Mouse (Mus musculus) layer of hippocampus, adult 18-20 months (tissue): ENCODE measurements around the gene Bcorl1. TPM values are rescaled to one million over a fixed set of nuclear protein-coding genes. Genes with fewer than 3 reads are reported as not detected.

ENCODE experiments used
- DNase-seq, 2 experiments: peaks; one replicate each; pipeline ENCODE4 v3.0.0; 2022; ENCODE audit warnings: low spot score in 2 of 2
- long read RNA-seq: library from polyadenylated mRNA; stranded (forward); transcript quantifications from one replicate; pipeline ENCODE4 v2.0.0, GENCODE M21; 2021
- total RNA-seq, 2 experiments: library from RNA; stranded (reverse); gene quantifications; 2 replicates each; pipeline ENCODE4 v1.2.3; 2021

The Bcorl1 gene
- 10 to 100 TPM; 19.7 to 23.4 TPM for total RNA-seq
- long read RNA-seq, partial matches to known transcripts, result 3 of 5 reads
- long read RNA-seq, other reads (novel, unspliced or antisense), result 2 of 5 reads

DNA sequence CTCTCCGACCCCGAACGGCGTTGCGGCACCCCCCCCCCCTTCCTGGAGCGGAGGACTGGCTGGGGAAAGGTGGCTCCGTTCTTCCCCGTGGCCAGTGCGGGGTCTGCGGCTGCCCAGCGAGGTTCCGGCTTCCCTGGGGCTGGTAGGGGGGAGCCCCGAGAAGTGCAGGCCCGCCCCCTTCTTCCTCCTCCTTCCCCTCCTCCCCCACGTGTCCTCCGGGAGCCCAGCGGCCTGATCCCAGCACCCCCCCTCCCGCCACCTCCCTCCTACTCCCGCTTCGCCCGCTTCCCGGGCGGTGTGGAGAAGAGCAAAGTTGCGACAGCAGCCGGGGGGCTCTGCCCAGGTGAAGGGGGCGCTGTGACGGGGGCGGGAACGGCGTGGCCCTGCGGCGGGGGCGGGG lies at the start of gene Bcorl1:
TSS of gene Bcorl1 (plus strand) at position 218 of the 400 bp plus-strand sequence.
- DNase-seq, result no peak

DNA sequence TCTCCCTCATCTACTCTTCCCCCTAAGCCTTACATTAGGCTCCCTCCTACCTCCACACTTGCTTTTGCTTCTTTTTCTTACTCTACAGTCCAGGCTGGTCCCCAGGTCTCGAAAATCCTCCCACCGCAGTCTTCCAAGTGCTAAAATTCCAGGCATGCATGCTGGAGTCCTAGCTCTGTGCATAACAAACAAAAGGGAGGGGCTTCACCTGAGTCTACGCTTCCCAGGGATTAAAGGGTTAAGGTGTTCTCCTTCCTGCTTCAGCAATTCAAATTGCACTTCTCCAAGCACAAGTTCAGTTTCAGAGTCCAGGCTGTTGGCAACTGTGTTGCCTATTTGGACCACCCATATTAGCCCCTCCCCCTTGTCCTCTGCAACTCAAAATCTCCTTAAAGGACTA lies 49.7 kb upstream of the Bcorl1 start:
- no peak for DNase-seq

DNA sequence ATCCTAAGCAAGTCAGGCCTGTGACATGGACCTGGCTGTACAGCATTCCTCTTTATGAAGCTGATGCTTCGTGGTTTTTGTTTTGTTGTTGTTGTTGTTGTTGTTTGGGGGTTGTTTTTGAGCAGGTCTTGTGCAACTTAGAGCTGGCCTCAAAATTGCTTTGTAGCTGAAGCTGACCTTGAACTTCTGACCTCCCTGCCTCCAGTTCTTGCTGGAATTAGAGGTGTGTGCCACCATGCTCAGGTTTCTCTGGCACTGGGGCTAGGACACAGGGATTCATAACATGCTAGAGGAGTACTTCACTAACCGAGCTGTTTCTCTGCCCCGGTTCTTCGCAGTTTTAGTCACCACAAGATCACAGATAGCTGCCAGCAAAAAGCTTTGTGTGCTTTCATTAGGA lies 35.8 kb upstream of the Bcorl1 start:
- no peak for DNase-seq

DNA sequence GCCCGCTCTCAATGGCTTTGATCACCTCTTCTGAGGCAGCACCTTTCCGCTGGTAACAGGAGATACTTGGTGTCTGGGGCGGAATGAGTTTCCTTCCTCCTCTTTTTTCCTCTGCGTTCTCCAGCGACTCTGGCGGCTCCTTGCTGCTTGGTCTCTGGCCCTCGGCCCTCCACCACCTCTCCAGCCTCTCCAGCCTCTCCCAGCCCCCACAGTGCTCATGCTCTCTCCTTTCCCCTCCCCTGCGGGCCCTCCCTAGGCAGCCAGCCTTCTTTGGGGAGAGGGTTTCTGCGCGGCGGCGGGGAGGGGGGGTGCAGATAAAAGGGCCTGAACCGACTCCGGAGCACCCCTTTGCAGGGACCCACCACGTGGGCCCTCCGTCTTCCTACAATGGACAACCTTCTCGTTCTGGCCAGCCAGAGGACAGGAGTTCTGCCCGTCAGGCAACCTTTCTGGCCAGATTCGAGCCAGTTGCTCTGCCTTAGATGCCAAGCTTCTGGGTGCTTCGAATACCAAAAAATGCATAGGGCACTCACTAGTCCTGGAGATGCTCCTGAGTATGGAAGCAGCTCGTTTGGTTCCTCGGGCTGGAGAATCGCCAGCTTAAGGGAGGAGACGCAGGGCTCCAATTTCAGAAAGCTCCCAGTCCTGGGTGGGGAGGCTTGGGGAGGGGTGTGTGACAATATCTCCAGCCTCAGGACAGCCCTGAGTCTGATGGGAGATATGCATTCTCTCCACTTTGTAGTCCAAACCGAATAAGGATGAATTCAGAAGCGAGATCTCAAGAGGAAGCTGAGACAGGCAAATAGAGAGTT lies 30.2 kb upstream of the Bcorl1 start:
- DNase-seq, result no peak

DNA sequence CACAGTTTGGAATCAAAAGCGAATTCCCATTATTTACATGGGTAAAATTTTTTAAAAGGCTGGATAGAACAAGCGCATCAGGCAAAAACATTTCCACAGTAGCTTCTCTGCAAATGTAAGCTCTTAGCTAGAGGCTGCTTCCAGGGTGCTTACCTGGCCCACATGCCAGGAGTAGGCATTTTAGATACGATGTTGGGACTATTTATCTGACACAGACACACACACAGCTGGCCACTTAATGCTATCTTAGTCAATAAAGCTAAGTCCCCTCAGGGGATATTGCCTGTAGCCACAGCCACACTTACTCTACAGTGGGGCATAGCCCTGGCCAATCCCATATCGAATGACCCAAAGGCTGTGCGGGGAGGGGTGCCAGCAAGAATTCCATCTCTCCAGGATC lies 29.4 kb upstream of the Bcorl1 start:
- DNase-seq, result no peak

DNA sequence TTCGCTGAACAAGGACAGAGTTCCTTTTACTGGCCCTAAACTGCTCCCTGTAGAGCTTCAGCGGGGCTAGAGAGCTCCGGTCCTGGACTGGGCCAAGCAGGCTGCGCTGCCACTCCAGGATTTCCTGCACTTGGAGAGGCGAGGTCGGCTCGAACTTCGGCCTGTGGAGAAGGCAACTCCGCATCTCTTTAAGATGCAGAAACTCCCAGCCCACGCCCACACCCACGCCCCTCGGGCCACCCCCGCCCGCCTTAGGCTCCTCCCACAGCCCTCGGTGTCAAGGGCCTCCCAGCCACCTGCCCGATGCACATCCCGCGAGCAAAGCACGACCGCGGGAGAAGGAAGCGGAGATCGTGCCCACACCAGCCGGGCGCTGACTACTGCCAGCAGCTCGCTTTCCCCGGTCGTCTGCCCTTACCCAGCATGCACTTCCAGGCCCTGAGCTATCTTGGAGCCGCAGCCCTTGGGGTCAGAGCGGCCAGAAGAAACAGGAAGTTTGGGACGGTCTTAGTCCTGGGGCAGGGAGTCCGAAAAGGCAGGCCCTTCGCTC lies 26.6 kb upstream of the Bcorl1 start:
- DNase-seq, result peak; percentile 7 to 38

DNA sequence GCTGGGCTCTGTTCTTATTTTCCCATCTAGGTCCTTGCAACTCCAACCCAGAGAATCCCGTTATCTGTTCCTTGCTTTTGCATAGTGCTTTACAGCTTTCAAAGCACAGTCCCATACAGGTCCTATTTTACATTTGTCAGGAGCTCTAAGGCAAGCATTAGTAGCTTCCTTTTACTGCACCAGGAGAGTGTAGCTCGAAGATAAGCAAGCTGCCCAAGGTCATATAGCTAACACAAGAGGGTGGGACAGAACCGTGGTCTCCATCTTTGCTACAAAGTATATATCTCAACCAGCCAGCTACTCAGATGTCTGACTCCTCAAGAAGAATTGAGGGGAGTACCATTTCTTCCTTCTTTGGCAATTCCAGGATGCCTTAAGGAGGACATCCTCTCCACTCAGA lies 23.7 kb upstream of the Bcorl1 start:
- DNase-seq, result no peak

DNA sequence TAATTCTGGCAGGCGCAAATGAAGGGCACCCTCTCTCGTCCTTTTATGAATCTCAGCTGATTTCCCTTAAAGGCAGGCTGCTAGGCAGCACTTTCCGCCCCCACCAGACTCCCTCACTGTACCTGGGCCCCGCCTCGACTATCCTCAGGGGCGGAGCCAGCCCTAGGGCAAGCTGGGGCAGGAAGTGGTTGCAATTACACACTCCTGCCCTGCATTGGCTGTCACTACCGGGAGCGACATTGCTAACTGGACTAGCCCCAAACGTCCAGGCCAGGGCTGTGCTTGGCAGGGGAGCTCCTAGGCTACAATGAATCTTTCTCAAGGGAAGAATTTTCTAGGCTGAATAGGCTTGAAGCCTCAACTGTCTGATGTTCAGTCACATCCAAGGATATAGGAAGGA lies 23.0 kb upstream of the Bcorl1 start:
- no peak for DNase-seq

DNA sequence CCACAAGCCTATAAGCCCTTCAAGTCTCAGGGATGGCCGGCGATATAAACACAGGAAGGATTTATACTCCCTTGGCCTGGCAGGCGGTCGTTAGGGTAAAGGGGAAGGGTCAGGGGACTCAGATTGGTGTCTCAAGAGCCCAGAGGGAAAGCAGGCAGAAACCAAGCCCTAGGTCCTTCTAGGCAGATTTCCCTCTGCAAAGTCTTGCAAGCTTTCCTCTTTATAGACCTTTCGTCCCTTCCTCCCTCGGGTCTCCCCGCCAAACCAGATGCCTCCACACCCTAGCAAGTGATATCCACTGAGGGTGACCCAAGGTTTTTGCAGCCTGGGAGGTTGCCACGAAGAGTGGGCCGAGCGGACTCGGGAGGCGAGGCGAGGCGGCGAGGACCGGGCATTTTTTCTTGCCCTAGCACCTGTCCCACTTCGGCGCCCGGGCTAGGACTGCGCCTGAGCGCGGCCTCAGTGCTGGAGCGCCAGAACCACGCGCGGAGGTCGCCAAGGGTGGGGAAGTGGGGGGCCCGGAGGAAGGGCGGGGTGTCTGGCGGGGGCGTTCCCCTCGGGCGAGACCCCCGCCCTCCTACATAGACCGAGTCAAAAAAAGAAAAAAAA lies 613 bp upstream of the Bcorl1 start:
- no peak for DNase-seq

DNA sequence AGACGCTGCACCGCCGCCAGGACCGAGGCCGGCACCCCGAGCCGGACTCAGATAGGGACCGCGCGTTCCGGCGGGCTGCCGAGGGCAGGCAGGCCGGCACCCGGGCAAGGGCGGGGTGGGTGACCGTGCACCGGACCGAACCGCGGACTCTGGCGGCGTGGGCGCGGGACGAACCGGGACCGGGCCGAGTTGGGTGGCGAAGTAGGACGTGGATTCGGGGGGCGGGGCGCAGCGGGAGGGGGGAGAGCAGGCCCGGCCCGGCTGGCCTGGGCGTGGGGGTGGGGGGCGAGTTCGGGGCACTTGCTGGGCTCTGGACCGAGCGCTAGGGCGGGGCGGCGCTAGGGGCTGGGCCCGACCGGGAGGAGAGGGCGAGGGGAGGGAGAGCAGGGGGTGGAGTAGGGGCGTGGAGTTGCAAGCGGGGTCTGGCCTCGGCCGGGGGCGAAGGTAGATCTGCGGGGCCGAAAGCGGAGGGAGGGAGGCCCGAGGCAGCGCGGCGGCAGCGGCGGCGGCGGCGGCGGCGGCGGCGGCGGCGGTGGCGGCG lies 533 bp downstream of the Bcorl1 start:
- DNase-seq, result no peak

DNA sequence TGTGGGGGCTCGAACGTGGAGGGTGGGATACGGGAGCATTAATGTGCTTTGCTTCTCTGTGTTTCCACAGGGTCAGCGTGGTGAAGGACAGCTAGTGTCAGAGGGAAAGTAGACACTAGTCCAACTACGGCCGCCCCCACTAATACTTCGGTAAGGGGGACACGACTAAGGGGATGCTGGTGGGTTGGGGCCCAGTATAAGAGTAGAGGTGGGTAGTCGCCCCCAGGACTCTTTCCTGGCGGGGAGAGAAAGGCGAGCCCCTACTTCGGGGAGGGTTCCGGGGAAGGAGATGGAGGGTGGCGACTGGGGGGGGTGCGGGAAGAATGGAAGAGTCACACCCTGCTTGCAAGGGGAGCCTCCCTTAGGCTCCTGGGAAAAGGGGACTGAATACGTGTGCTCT lies 1.6 kb downstream of the Bcorl1 start:
- no peak for DNase-seq

DNA sequence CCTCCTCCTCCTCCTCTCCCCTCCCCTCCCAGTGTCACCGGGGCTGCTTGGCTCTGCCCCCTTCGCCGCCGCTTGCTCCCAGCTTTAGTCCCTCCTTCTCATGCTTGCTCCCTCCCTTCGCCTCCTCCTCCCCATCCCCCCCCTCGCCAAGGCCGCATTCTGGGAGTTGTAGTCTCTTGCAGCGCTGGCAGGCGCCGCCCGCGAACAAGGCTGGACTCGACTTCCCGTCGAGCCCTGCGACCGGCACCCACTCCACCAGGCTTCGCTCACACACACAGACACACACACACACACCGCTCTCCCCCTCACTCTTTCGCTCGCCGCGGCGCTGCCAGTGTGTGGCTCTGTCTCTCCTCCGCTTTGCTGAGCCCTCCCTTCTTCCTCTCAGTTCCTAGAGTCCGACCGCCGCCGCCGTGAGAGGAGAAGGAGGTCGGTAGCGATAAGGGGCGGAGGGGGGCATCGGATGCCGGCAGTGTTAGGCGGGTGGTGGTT lies 2.3 kb downstream of the Bcorl1 start:
- DNase-seq, result peak; percentile 86 to 93

DNA sequence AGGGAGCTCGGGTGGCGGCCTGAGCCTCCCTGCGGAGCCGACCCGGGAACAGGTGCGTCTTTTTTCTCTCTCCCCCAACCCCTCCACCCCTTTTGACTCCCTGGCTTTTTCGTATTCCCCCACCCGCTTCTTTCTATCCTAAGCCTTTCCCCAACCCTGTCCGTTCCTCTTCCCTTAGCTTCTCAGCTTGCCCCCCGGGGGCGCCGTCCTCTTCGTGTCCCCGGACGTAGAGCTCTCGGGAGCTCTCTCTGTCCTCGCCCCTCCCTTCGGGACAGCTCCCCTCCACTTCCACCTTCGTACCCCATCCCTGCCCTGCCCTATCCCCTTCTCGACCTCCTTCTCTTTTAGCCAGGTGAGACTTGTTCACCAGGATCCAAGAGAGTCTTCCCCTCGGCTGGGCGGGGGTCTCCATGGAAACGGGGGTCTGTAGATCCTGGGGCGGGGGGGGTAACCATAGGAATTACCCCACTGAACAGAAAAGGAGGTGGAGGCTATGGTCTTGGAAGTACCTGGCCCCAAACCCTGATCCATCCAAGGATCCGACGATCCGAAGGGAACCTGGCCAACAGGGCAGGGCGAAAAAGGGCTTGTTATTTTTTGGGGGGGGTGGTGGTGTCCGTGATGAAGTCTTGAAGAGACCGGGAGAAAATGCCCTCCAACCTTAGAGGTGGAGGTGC lies 2.9 kb downstream of the Bcorl1 start:
- DNase-seq, result no peak

DNA sequence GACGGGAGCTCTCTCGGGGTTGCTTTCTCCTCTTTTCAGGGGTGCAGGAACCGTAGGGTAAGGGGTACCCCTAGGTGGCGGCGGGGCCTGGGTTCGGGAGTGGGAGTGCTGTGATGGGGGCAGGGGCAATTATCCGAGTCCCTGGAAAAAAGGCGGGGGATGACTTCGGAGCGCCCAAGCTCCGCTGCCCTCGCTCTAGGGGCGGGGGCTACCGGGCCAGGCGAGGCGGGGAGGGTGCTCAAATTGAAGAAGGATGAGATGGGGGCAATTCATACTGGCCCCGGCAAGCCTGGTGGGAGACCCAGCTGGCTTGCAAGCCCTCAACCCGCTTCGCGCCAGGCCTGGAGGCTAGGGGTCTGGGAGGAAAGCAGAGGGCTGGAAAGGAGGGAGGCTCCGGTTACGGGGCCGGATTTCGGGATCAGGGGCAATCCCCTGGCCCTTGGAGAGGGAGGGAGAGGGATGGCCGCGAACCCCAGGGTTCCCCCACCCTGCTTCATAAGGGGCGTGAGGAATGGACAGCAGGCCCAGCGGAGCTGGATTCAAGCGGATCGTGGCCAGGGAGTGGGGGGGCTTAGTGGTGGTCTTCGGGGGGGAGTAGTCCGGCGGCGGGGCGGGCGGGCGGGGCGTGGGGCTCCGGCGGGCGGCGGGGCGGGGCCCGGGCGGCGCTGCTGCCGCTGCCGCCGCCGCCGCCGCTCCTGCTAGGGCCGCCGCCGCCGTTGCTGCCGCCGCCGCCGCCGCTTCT lies 3.7 kb downstream of the Bcorl1 start:
- no peak for DNase-seq

DNA sequence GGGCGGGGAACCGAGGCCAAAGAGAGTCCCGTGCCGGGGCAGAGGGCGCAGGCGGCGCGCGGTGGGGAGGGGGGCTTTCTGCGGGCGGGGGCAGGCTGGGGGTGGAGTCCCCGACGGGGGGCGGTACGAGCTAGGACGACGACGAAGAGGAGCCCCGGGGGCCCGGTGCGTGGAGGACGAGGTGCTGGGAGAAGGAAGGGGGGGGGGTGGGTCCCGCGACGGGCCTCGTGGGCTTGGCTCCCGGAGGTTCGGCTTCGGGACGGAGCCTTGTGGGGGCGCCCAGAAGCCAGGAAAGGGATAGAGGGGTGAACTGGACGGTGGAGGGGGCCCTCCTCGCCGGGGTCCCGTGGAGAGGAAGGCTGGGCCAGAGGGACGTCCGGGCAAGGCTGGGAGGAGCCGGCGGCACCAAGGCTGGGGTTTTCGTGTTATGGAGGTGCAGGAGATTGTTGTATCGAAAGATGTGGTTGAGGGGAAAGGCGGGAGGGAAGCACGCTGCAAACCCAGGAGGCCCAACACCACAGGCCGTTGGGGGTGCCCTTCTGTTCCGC lies 4.3 kb downstream of the Bcorl1 start:
- DNase-seq, result no peak

DNA sequence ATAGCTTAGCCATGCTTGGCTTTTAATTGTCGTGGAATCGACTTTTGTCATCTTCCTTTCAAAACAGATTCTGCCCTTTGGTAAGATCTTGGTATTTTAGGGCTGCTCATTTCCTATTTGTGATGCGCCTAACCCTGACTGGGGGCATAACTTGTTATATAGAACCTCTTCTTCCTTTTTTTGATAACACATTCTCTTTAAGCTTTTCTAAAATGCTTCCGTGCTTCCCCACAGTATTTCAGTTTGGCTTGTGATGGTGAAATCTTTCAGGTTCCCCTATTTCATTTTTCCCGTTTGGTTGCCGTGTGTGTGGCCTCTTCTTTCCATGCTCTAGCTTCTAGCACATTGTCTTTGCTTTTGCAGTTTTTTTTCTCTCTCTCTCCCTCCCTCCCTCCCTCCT lies 14.2 kb downstream of the Bcorl1 start:
- no peak for DNase-seq

DNA sequence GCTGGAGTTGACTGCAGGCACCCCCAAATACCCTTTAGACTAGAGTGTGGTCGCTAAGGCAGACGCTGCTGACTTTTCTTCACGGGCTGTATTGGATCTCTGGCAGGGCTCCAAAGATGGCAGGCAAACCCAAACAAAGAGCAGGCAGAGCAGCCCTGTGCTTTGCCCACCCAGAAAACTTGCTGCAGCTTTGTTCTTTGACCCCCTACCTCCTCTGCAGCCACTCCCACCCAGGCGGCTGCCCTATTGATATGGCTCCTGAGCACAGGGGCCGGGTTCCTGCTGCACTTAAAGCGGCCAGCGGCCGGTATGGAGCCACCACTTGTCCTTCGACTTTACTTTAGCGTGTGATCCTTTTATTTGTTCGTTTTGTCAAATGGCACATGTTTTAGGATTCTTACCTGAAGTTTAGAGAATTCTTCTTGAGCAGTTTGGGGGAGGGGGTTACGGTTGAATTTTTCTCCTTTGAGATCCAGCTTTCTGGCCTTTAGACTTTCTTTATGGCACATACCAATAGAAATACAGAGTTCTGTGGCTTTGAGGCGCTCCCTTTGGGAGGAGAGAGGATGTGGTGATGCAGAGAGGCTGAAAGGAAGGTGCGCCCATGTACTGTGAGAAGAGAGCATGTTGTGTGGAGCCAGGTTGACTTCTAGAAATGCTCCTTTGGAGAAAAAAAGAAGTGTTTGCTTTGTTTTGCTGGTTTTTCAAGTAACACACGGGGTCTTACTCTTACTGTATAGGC lies 24.8 kb downstream of the Bcorl1 start:
- no peak for DNase-seq

DNA sequence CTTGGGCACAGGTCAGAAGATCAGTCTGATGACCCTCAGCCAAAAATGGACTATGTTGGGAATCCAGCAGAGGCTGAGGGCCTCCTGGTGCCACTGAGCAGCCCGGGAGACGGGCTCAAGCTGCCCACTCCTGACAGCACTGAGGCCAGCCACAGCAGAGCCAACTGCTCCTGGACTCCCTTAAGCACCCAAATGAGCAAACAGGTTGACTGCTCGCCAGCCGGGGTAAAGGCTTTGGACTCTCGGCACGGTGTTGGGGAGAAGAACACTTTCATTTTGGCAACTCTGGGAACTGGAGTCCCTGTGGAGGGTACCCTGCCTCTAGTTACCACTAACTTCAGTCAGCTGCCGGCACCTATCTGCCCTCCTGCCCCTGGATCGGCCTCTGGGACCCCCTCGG lies 26.7 kb downstream of the Bcorl1 start:
- no peak for DNase-seq

DNA sequence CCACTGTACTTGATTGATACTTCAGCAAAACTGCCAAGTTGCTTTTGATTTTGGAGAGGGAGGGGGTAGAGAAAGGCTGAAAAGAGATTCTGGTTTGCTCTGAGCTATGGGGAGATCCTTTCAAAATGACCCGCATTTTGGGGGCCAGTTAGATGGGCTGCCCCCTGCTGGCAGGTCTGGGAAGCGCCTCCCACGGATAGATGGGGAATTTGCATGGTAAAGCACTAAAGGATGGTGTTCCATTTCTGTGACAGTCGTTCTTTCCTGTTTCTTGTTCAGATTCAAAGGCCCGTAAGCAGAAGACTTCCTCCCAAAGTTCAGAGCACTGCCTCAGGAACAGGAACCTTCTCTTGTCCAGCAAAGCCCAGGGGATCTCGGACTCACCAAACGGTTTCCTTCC lies 42.5 kb downstream of the Bcorl1 start:
- DNase-seq, result peak in 1 of 2 experiments; percentile 43

DNA sequence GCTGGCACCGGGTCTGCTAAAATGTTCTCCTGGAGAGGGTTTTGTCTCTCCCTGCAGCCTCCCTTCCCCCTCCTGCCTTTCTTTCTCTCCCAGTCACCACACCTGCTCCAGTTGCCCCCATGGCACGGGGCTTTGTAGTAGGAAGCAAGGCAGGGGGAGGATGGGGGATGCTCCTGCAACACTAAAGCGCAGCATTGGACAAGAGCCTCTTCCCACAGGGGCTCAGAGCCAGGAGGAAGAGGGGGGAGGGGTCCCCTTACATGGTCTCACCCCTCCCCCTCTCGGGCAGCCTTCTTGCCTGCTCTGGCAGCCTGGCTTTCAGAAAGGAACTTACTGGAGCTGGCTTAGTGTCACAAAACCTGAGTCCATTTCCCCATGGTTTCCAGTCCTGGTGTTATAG lies 44.8 kb downstream of the Bcorl1 start:
- no peak for DNase-seq
